Mouse (Mus musculus): ENCODE measurements around the gene Ssb.

GRCm38 (mm10) chr2:69829680-69830079, 31.7 kb upstream of the Ssb start:
- TF ChIP-seq CTCF (IDR thresholded peaks at IDR 0.05; ENCODE audit: low read depth, low read length), result no peak
- no peak for TF ChIP-seq POLR2AphosphoS5 (IDR thresholded peaks at IDR 0.05; ENCODE audit: insufficient replicate concordance, low read depth, low read length)
- TF ChIP-seq GATA2 (IDR thresholded peaks at IDR 0.05; ENCODE audit: borderline replicate concordance, low read depth, low read length), result no peak
- TF ChIP-seq TAL1 (conservative IDR thresholded peaks at IDR 0.05; ENCODE audit: low read depth, low read length), result no peak
